Mouse (Mus musculus): ENCODE results near the gene Mrnip. TPM values are rescaled to one million over a fixed set of nuclear protein-coding genes. Genes with fewer than 3 reads are reported as not detected.

Gene Mrnip
- polyA plus RNA-seq, 1 experiment from 2014 or later: 19.7 TPM

DNA sequence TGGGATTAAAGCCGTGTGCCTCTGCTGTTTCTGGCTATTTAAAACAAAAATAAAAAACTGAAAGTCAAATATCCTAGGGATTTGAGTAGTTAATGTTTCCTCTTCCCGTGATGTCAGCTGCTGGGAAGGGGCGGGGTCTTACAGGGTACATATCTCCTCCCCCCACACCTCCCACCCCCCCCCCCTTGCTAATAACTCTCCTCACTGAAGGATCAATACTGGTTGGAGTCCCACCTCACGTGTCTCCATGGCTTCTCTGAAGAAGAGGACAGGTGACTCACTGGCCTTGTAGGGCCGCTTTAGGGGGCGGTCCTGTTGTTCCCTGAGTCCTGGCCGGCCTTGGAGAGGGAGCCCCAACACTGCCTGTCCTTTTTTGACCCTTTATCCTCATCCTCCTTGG, 14.4 kb downstream of the Mrnip start:
- no peaks in the 10 kb centered on the region for H3K27me3 ChIP-seq
- no peaks in the 10 kb centered on the region for H3K4me1 ChIP-seq
- H3K9ac ChIP-seq: no peak overlapping the region
- 76% methylated on average over 7 of the region's 7 CpGs for WGBS
- no peaks in the 10 kb centered on the region for H3K9me3 ChIP-seq (replicated peaks)
- H3K4me2 ChIP-seq (replicated peaks): no peak overlapping the region
- ATAC-seq (ENCODE audit: insufficient number of reproducible peaks, low FRiP score, low TSS enrichment, low read depth): no peak; the same call in 1 of the 2 replicates
- H3K27ac ChIP-seq (replicated peaks): no peak overlapping the region
- no peaks in the 10 kb centered on the region for H3K36me3 ChIP-seq
- H3K4me3 ChIP-seq (replicated peaks): no peak overlapping the region

DNA sequence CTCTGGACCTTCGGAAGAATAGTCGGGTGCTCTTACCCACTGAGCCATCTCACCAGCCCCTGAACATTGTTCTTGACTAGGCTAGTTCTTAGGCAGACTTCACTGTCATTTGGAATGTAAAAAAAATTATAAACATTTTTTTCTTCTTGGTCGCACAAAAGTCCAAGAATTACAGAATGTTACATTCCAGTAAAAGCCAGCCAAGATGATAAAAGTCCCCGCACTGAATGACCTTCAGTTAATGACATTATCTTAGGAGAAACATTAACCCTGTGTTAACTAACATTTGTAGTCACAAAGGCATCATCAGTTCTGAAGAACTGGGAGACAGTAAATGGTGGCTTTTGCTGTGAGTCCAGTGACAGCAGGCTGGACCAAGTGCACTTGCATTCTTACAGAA, 16.1 kb downstream of the Mrnip start:
- Histone ChIP-seq H3K27me3 (no peaks in the 10 kb centered on the region), H3K4me2 (replicated peaks) (no peak overlapping the region), H3K9ac (no peak overlapping the region), H3K36me3 (no peaks in the 10 kb centered on the region), H3K4me1 (no peaks in the 10 kb centered on the region), H3K4me3 (replicated peaks) (no peak overlapping the region), H3K9me3 (replicated peaks) (no peaks in the 10 kb centered on the region), H3K27ac (replicated peaks) (no peak overlapping the region)
- no peak for ATAC-seq (ENCODE audit: insufficient number of reproducible peaks, low FRiP score, low TSS enrichment, low read depth)
- 84% methylated on average over 4 of the region's 4 CpGs for WGBS

DNA sequence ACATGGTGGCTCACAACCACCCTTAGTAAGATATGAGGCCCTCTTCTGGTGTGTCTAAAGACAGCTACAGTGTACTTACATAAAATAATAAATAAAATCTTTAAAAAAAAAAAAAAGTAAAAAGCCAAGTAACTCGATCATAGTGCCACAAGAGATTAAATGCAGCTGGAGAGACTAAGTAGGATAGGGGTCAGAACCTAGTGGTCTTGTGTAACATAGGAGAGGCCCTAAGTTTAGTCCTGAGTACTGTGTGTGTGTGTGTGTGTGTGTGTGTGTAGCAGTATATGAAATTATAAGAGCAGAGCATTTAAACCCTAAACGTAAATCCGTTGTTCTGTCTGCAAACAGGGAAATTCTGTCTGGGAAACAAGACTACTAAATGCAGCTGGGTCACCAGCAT, 18.0 kb downstream of the Mrnip start:
- ATAC-seq (ENCODE audit: insufficient number of reproducible peaks, low FRiP score, low TSS enrichment, low read depth): no peak

DNA sequence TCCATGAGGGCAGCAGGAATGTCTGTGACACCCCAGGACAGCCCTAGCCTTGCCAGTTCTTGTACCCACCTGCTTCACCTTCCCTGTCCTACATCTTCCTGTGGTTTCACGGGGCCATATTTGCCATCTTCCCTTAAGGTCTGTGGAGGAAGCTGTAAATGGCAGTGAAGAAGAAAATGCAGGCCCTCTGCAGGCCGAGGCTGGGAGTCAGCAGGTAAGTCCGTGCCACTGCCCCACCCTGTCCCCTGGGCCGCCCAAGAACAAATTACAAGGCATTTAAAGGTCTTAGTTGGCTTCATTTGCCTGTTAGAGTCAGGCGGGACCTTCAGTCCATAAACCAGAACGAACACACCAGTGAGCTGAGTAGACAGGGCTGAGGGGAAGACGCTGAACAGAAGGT, 19.8 kb downstream of the Mrnip start:
- WGBS: 77% methylated on average over 7 of the region's 7 CpGs
- Histone ChIP-seq H3K4me1 (no peaks in the 10 kb centered on the region), H3K36me3 (peaks cover 17% of the 10 kb centered on the region), H3K27me3 (no peaks in the 10 kb centered on the region), H3K27ac (replicated peaks) (no peak overlapping the region), H3K4me2 (replicated peaks) (no peak overlapping the region), H3K9ac (no peak overlapping the region), H3K9me3 (replicated peaks) (no peaks in the 10 kb centered on the region), H3K4me3 (replicated peaks) (no peak overlapping the region)
- no peak for ATAC-seq (ENCODE audit: insufficient number of reproducible peaks, low FRiP score, low TSS enrichment, low read depth)

More for the DNA sequence above, 18.0 kb downstream of the Mrnip start:
- no peaks in the 10 kb centered on the region for H3K9me3 ChIP-seq (replicated peaks)
- 73% methylated on average over 3 of the region's 3 CpGs for WGBS
- no peak overlapping the region for H3K4me3 ChIP-seq (replicated peaks)
- no peak overlapping the region for H3K27ac ChIP-seq (replicated peaks)
- no peak overlapping the region for H3K4me2 ChIP-seq (replicated peaks)
- H3K36me3 ChIP-seq: peaks cover 7% of the 10 kb centered on the region; the same call in 1 of the 2 replicates
- H3K27me3 ChIP-seq: no peaks in the 10 kb centered on the region
- H3K9ac ChIP-seq: no peak overlapping the region
- no peaks in the 10 kb centered on the region for H3K4me1 ChIP-seq

DNA sequence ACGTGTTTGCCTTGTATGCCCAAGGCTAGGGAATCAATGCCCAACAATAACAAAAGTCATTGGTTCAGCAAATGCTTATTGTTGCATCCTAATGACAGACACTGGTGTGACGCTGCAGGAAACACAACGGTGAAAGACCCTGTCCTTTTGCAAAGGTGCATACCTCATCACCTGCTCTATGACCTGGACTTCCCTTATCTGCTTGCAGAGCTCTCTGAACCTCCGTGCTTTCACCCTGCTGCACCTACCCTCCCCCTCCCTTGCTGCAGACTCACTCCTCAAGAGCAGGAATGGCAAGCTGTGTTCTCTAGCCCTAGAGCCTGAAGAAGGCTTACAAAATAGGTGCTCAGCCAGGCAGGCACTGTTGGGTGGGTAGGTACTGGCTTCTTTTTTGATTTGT, 20.5 kb downstream of the Mrnip start:
- H3K4me3 ChIP-seq (replicated peaks): no peak overlapping the region
- no peak overlapping the region for H3K9ac ChIP-seq
- no peak for ATAC-seq (ENCODE audit: insufficient number of reproducible peaks, low FRiP score, low TSS enrichment, low read depth)
- H3K27ac ChIP-seq (replicated peaks): no peak overlapping the region
- no peaks in the 10 kb centered on the region for H3K27me3 ChIP-seq
- H3K9me3 ChIP-seq (replicated peaks): no peaks in the 10 kb centered on the region
- no peak overlapping the region for H3K4me2 ChIP-seq (replicated peaks)
- WGBS: 73% methylated on average over 4 of the region's 4 CpGs
- no peaks in the 10 kb centered on the region for H3K4me1 ChIP-seq
- H3K36me3 ChIP-seq: peaks cover 24% of the 10 kb centered on the region

DNA sequence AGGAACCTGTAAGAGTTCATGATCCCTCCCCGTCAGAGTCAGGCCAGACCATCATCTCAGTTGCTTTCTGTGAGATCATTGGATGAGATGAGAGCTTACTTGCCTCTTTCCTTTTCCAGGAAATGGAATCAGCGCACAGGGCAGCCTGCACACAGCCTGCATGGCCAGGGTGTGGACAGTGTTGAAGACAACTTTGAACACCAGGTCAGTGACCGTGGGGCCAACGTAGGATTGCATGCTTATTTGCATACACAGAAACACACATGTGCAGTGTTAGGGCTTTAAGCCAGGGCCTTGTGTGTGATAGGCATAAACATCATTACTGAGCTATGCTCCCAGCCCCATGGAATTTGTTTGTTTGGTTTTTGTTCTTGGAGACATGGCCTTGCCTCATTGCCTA, 23.3 kb downstream of the Mrnip start:
- Histone ChIP-seq H3K9me3 (replicated peaks) (no peaks in the 10 kb centered on the region), H3K4me2 (replicated peaks) (no peak overlapping the region), H3K4me3 (replicated peaks) (no peak overlapping the region), H3K27ac (replicated peaks) (no peak overlapping the region), H3K27me3 (no peaks in the 10 kb centered on the region), H3K4me1 (no peaks in the 10 kb centered on the region), H3K36me3 (peaks cover 52% of the 10 kb centered on the region), H3K9ac (no peak overlapping the region)
- WGBS: 92% methylated on average over 4 of the region's 4 CpGs
- no peak for ATAC-seq (ENCODE audit: insufficient number of reproducible peaks, low FRiP score, low TSS enrichment, low read depth)

DNA sequence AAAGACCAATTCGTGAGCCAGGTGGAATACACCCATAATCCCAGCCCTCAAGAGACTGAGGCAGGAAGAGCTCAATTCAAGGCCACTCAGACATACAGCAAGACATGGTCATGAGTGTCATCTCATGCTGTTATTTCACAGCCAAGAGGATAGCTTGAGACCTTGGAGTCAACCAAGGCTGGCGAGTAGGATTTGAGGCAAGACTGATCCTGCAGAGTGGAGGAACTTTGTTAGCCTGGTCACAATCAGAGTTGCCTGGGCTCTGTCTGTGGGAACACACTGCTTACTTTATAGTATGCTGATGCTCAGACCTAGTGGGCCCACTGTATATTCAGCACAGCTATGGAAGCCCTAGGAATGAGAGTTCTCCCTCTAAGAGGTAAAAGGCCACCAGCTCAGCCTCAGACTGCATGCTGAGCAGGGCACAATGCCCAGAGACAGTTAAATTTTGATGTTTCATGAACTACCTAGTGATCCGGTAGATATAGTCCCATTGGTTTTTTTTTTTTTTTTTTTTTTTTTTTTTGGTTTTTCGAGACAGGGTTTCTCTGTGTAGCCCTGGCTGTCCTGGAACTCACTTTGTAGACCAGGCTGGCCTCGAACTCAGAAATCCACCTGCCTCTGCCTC, 24.1 kb downstream of the Mrnip start:
- Histone ChIP-seq H3K27ac (replicated peaks) (no peak overlapping the region), H3K9ac (no peak overlapping the region), H3K9me3 (replicated peaks) (no peaks in the 10 kb centered on the region), H3K27me3 (no peaks in the 10 kb centered on the region), H3K4me1 (no peaks in the 10 kb centered on the region), H3K4me2 (replicated peaks) (no peak overlapping the region), H3K4me3 (replicated peaks) (no peak overlapping the region), H3K36me3 (peaks cover 60% of the 10 kb centered on the region)
- 82% methylated on average over 4 of the region's 5 CpGs for WGBS
- no peak for ATAC-seq (ENCODE audit: insufficient number of reproducible peaks, low FRiP score, low TSS enrichment, low read depth)

DNA sequence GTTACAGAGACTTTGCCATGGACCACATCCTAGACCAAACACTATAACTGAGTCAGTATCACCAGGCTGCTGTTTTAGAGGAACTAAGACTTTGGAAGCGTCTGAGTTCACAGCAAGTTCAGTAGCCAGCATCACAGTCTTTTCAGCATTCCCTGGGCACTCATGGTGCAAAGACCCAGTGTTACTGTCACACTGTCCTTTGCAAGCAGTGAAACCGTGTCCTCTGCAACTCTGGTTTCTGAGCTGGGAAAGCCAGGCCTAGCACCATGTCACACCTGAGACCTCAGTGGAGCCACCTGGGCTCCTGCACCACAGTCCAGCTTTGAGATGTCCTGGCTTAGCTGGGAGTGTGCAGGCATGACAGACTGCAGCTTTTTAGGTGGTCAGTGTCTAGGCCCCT, 24.7 kb downstream of the Mrnip start:
- no peaks in the 10 kb centered on the region for H3K4me1 ChIP-seq
- no peak for ATAC-seq (ENCODE audit: insufficient number of reproducible peaks, low FRiP score, low TSS enrichment, low read depth)
- H3K27me3 ChIP-seq: no peaks in the 10 kb centered on the region
- 86% methylated on average over 2 of the region's 2 CpGs for WGBS
- no peak overlapping the region for H3K27ac ChIP-seq (replicated peaks)
- H3K4me3 ChIP-seq (replicated peaks): no peak overlapping the region
- no peak overlapping the region for H3K4me2 ChIP-seq (replicated peaks)
- H3K9me3 ChIP-seq (replicated peaks): no peaks in the 10 kb centered on the region
- H3K9ac ChIP-seq: no peak overlapping the region
- H3K36me3 ChIP-seq: peaks cover 64% of the 10 kb centered on the region

DNA sequence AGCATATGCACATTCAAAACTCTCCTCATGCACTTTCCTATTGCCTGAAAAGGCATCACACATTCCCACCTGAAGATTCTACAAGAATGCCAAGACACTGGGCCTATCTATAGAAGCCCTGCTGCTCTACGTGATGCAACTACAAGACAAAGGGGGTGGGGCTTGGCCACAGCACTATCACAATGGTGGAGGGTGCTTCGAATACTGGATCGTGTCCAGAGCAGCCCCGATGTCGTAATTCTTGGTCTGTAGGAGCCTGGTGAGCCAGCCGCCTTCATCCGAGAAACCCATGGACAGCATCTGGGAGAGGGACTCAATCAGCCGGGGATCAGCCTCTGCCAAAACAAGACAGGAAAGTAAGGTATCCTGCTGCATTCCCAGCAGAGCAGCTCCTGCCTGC, 26.4 kb downstream of the Mrnip start:
- Histone ChIP-seq H3K4me2 (replicated peaks) (no peak overlapping the region), H3K36me3 (peaks cover 81% of the 10 kb centered on the region), H3K27me3 (no peaks in the 10 kb centered on the region), H3K9ac (no peak overlapping the region), H3K4me3 (replicated peaks) (no peak overlapping the region), H3K27ac (replicated peaks) (no peak overlapping the region), H3K9me3 (replicated peaks) (no peaks in the 10 kb centered on the region), H3K4me1 (no peaks in the 10 kb centered on the region)
- no peak for ATAC-seq (ENCODE audit: insufficient number of reproducible peaks, low FRiP score, low TSS enrichment, low read depth)
- WGBS: 77% methylated on average over 8 of the region's 8 CpGs

DNA sequence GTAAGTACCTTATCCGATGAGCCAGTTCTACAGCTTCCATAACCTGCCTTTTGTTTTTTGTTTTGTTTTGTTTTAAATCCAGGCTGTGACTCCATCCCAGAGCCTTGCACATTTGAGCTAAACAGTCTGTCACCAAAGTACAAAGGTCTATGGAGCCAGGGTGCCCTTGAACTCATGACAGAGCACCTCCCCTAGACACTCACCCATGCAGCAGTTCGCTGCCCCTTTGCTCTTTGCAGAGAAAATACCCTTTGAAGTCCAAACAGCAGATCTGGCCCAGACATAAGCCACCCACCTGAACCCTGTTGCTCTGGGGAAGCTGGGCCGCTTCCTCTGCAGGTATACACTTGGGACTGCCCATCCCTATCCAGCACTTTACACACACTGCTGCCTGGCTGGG, 27.3 kb downstream of the Mrnip start:
- 89% methylated on average over 3 of the region's 3 CpGs for WGBS
- Histone ChIP-seq H3K36me3 (peaks cover 91% of the 10 kb centered on the region), H3K9ac (no peak overlapping the region), H3K4me1 (no peaks in the 10 kb centered on the region), H3K4me3 (replicated peaks) (no peak overlapping the region), H3K27ac (replicated peaks) (no peak overlapping the region), H3K9me3 (replicated peaks) (no peaks in the 10 kb centered on the region), H3K4me2 (replicated peaks) (no peak overlapping the region), H3K27me3 (no peaks in the 10 kb centered on the region)
- ATAC-seq (ENCODE audit: insufficient number of reproducible peaks, low FRiP score, low TSS enrichment, low read depth): no peak

DNA sequence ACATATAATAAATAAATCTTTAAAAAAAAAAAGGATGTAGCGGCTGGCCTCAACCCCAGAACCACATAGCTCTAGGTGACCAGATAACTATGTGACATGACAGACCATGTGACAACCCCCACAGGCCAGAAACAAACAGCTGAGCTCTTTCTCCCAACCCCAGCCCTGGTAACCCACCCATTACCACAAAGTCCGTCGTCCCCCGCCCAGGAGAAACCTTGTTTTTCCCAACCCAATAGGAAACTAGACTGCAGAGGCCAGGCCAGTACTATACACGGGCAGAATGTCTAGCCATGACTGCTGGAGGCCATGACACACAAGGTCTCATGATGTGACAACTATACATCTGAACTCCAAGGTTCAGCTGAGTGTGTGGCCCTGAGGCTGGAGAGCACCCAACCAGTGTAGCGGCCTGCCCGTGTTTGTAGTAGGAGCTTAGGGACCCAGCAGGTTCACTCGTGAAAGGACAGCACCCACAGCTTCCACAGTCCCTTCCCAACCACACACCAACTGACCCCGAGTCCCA, 29.1 kb downstream of the Mrnip start:
- 93% methylated on average over 9 of the region's 9 CpGs for WGBS

DNA sequence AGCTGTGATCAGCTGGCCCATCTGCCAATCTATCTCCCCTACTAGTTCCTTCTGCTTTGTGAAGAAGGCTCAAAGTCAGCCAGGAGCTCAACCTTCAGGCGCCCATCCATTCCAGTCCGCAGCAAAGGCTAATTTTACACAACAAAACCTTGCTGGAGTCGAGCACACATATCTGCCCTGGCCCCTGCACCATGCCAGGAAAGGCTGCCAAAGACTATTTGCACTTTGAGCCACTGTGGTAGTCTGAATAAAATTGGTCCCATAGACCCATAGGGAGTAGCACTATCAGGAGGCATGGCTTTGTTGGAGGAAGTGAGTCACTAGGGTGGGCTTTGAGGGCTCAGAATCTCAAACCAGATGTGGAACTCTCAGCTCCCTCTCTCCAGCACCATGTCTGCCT, 31.2 kb downstream of the Mrnip start:
- ATAC-seq (ENCODE audit: insufficient number of reproducible peaks, low FRiP score, low TSS enrichment, low read depth): no peak
- Histone ChIP-seq H3K9ac (no peak overlapping the region), H3K4me2 (replicated peaks) (no peak overlapping the region), H3K27me3 (no peaks in the 10 kb centered on the region), H3K4me1 (peaks cover 13% of the 10 kb centered on the region; the same call in 1 of the 2 replicates), H3K27ac (replicated peaks) (no peak overlapping the region), H3K4me3 (replicated peaks) (no peak overlapping the region), H3K9me3 (replicated peaks) (no peaks in the 10 kb centered on the region), H3K36me3 (peaks cover 75% of the 10 kb centered on the region)
- 77% methylated on average over 3 of the region's 3 CpGs for WGBS

More for the DNA sequence above, 29.1 kb downstream of the Mrnip start:
- Histone ChIP-seq H3K36me3 (peaks cover 94% of the 10 kb centered on the region), H3K27ac (replicated peaks) (no peak overlapping the region), H3K4me2 (replicated peaks) (no peak overlapping the region), H3K4me3 (replicated peaks) (no peak overlapping the region), H3K9ac (no peak overlapping the region), H3K9me3 (replicated peaks) (no peaks in the 10 kb centered on the region), H3K27me3 (no peaks in the 10 kb centered on the region), H3K4me1 (peaks cover 5% of the 10 kb centered on the region; the same call in 1 of the 2 replicates)
- ATAC-seq (ENCODE audit: insufficient number of reproducible peaks, low FRiP score, low TSS enrichment, low read depth): no peak

Measured in embryonic facial prominence, embryonic 15.5 days (tissue).